Mouse (Mus musculus): ENCODE results near the gene Jmjd8. TPM values are rescaled to one million over a fixed set of nuclear protein-coding genes. Genes with fewer than 3 reads are reported as not detected.

The Jmjd8 gene
- polyA plus RNA-seq, 1 experiment from 2014 or later, result 29.7 TPM

GRCm38 (mm10) chr17:25877741-25878610, 49.3 kb downstream of the Jmjd8 start:
- Histone ChIP-seq H3K9me3 (ENCODE audit: control insufficient read depth, low read length) (no peaks in the 10 kb centered on the region), H3K9ac (ENCODE audit: low read length) (no peak overlapping the region), H3K4me2 (replicated peaks; ENCODE audit: low read depth) (no peak overlapping the region), H3K4me1 (replicated peaks; ENCODE audit: control insufficient read depth, insufficient read depth) (peaks cover 5% of the 10 kb centered on the region; the same call in 1 of the 2 replicates), H3K27me3 (ENCODE audit: control insufficient read depth, insufficient read depth, low read length) (no peaks in the 10 kb centered on the region), H3K36me3 (ENCODE audit: control insufficient read depth, insufficient read depth, low read length) (peaks cover 7% of the 10 kb centered on the region; the same call in 1 of the 2 replicates), H3K4me3 (ENCODE audit: low read depth, low read length) (no peak overlapping the region), H3K27ac (replicated peaks) (no peak overlapping the region)
- ATAC-seq (ENCODE audit: low FRiP score, low TSS enrichment) (no peak), DNase-seq (ENCODE audit: low spot score) (peak; percentile 13)
- no peak for TF ChIP-seq CTCF (IDR thresholded peaks at IDR 0.05; ENCODE audit: low read depth)
- no peak for TF ChIP-seq EP300 (optimal IDR thresholded peaks at IDR 0.05)
- WGBS, result 90% methylated on average over 32 of the region's 32 CpGs

DNA sequence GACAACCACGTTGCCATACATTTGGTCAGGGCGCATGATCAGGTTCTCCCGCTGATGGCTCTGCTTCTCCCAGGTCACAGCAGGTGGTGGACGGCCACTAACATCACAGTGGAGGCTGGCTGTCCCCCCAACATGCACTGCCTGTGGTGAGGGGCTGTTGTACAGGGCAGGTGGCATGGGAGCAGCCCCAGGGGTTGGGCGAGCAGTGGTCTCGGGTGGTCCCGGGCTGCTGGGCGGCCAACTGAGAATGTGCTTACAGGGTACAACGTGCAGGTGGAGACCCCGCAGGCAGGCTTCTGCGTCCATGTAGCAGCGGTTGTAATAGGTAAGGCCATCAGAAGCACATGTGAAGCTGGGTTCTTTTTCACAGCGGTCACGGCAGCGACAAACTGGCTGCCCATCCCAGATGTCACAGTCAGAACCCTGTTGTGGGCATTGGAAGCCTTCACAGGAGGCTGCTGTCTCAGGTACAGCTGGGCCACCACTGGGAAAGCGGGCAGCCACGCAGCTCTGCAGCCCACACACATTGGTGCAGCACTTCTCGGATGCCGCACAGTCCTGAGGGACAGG, 50.0 kb downstream of the Jmjd8 start:
- 92% methylated on average over 19 of the region's 19 CpGs for WGBS
- Histone ChIP-seq H3K9me3 (ENCODE audit: control insufficient read depth, low read length) (no peaks in the 10 kb centered on the region), H3K4me3 (ENCODE audit: low read depth, low read length) (no peak overlapping the region), H3K27ac (replicated peaks) (no peak overlapping the region), H3K36me3 (ENCODE audit: control insufficient read depth, insufficient read depth, low read length) (peaks cover 11% of the 10 kb centered on the region; the same call in 1 of the 2 replicates), H3K9ac (ENCODE audit: low read length) (no peak overlapping the region), H3K4me2 (replicated peaks; ENCODE audit: low read depth) (no peak overlapping the region), H3K27me3 (ENCODE audit: control insufficient read depth, insufficient read depth, low read length) (no peaks in the 10 kb centered on the region), H3K4me1 (replicated peaks; ENCODE audit: control insufficient read depth, insufficient read depth) (peaks cover 5% of the 10 kb centered on the region; the same call in 1 of the 2 replicates)
- no peak for ATAC-seq (ENCODE audit: low FRiP score, low TSS enrichment)
- peak; percentile 13 for DNase-seq (ENCODE audit: low spot score)
- TF ChIP-seq CTCF (IDR thresholded peaks at IDR 0.05; ENCODE audit: low read depth) (no peak), EP300 (optimal IDR thresholded peaks at IDR 0.05) (no peak)

DNA sequence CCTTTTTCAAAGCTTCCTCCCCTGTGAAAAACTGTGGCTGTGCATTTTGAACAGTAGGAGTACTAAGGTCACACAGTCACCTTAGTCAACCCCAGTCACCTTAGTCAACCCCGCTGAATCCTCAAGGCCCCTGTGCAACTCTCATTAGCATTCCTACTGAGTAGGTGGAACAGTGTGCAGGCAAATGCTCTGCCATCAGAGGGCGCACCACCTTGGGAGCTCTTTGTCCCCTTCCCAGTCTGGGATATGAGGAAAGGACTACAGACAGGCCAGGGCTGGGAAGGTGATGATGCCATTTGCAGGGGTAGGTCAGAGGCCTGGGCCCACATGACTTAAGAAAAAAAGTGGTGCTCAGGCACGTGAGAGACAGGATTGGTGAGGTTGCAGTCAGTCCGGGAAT, 50.6 kb downstream of the Jmjd8 start:
- TF ChIP-seq CTCF (IDR thresholded peaks at IDR 0.05; ENCODE audit: low read depth) (peak; percentile 74), EP300 (optimal IDR thresholded peaks at IDR 0.05) (no peak)
- no peaks in the 10 kb centered on the region for H3K27me3 ChIP-seq (ENCODE audit: control insufficient read depth, insufficient read depth, low read length)
- 62% methylated on average over 4 of the region's 4 CpGs for WGBS
- H3K4me3 ChIP-seq (ENCODE audit: low read depth, low read length), result no peak overlapping the region
- H3K36me3 ChIP-seq (ENCODE audit: control insufficient read depth, insufficient read depth, low read length), result peaks cover 12% of the 10 kb centered on the region; the same call in 1 of the 2 replicates
- ATAC-seq (ENCODE audit: low FRiP score, low TSS enrichment), result no peak
- no peak overlapping the region for H3K9ac ChIP-seq (ENCODE audit: low read length)
- H3K4me2 ChIP-seq (replicated peaks; ENCODE audit: low read depth), result no peak overlapping the region
- no peaks in the 10 kb centered on the region for H3K9me3 ChIP-seq (ENCODE audit: control insufficient read depth, low read length)
- peaks cover 4% of the 10 kb centered on the region; the same call in 1 of the 2 replicates for H3K4me1 ChIP-seq (replicated peaks; ENCODE audit: control insufficient read depth, insufficient read depth)
- peak; percentile 62 for DNase-seq (ENCODE audit: low spot score)
- no peak overlapping the region for H3K27ac ChIP-seq (replicated peaks)

DNA sequence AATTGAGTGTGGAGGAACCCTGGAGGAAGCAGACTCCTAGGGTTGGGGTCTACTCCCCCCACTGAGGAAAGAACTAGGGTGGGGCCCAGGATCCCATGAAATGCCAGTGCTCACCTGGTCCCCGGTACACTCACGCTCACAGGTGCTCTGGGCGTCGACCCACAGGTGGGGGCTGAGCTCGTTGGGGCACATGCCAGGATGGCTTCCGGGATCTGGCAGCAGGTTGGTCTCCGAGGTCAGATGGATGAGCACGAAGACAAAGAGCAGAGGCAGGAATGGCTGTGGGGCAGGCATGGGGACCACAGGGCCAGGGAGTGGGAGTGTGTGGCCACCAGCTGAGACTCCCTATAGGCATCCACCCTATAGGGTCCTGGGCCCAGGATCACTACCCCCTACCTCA, 51.1 kb downstream of the Jmjd8 start:
- TF ChIP-seq CTCF (IDR thresholded peaks at IDR 0.05; ENCODE audit: low read depth), result no peak
- no peak for TF ChIP-seq EP300 (optimal IDR thresholded peaks at IDR 0.05)
- no peaks in the 10 kb centered on the region for H3K9me3 ChIP-seq (ENCODE audit: control insufficient read depth, low read length)
- H3K27me3 ChIP-seq (ENCODE audit: control insufficient read depth, insufficient read depth, low read length), result no peaks in the 10 kb centered on the region
- H3K4me2 ChIP-seq (replicated peaks; ENCODE audit: low read depth), result no peak overlapping the region
- no peak overlapping the region for H3K4me3 ChIP-seq (ENCODE audit: low read depth, low read length)
- H3K9ac ChIP-seq (ENCODE audit: low read length), result no peak overlapping the region
- 65% methylated on average over 8 of the region's 8 CpGs for WGBS
- 0 out of 2 replicates have a peak overlapping the region, but pooled peaks have one; percentile 24 for H3K27ac ChIP-seq (replicated peaks)
- H3K4me1 ChIP-seq (replicated peaks; ENCODE audit: control insufficient read depth, insufficient read depth), result peaks cover 3% of the 10 kb centered on the region; the same call in 1 of the 2 replicates
- ATAC-seq (ENCODE audit: low FRiP score, low TSS enrichment) (no peak), DNase-seq (ENCODE audit: low spot score) (peak; percentile 20)
- H3K36me3 ChIP-seq (ENCODE audit: control insufficient read depth, insufficient read depth, low read length), result peaks cover 17% of the 10 kb centered on the region; the same call in 1 of the 2 replicates

DNA sequence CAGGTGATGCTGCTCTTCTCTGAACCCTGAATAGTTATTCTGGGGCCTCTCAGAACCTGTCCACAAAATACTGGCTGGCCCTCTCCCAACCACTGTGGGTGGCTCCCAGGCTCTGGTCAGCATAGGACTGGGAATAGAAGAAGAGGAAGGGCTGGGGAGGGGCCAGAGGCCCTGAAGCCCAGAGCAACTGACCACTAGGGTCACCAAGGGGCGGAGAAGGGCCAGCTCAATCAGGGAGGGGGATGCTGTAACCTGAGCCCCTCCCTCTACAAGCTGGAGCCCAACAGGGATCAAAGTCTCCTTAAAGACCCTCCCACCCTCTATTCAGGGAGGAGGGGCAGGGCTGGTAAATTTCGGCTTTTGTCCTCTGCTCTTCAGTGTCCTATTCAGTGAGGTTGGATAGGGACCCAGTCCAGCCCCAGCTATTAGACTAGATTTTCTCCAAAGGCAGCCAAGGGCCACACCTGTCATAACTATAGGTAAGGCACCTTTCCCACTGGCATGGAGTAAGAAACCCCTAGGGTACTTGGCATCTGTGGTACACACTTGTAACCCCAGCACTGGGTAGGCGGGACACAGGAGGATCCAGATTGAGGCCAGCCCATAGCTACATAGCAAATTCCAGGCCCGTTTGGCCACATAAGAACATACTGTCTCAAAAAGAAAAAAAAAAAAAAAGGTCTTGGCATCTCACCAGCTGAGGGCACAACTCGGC, 51.7 kb downstream of the Jmjd8 start, which contains the start of gene Wfikkn1:
Gene Wfikkn1 (minus strand): TSS at position 663 of the 715 bp plus-strand sequence.
- no peak for ATAC-seq (ENCODE audit: low FRiP score, low TSS enrichment)
- WGBS, result 46% methylated on average over 5 of the region's 5 CpGs
- Histone ChIP-seq H3K27ac (replicated peaks) (0 out of 2 replicates have a peak within 1 kb of the TSS, but pooled peaks have one; percentile 24), H3K9ac (ENCODE audit: low read length) (no peak within 1 kb of the TSS), H3K36me3 (ENCODE audit: control insufficient read depth, insufficient read depth, low read length) (peaks cover 19% of the 10 kb centered on the region; the same call in 1 of the 2 replicates), H3K9me3 (ENCODE audit: control insufficient read depth, low read length) (no peaks in the 10 kb centered on the region), H3K4me3 (ENCODE audit: low read depth, low read length) (no peak within 1 kb of the TSS), H3K27me3 (ENCODE audit: control insufficient read depth, insufficient read depth, low read length) (no peaks in the 10 kb centered on the region), H3K4me2 (replicated peaks; ENCODE audit: low read depth) (no peak within 1 kb of the TSS), H3K4me1 (replicated peaks; ENCODE audit: control insufficient read depth, insufficient read depth) (peaks cover 3% of the 10 kb centered on the region; the same call in 1 of the 2 replicates)
- peak; percentile 16 for DNase-seq (ENCODE audit: low spot score)
- no peak for TF ChIP-seq EP300 (optimal IDR thresholded peaks at IDR 0.05)
- TF ChIP-seq CTCF (IDR thresholded peaks at IDR 0.05; ENCODE audit: low read depth), result no peak

Measured in stomach, postnatal 0 days (tissue).